Mouse (Mus musculus) cerebellum, adult 2 months (tissue): ENCODE data around the gene Svop. TPM values are rescaled to one million over a fixed set of nuclear protein-coding genes. Genes with fewer than 3 reads are reported as not detected.

Experiments
- DNase-seq, 2 experiments: peaks; one replicate each; pipeline ENCODE4 v3.0.0; 2021
- H3K27ac ChIP-seq: fragments of 200-500 bp; 2 replicates; pipeline ENCODE4 v1.5.1; 2012; ENCODE audit warnings: low read length, control low read depth, inconsistent platforms; ENCODE audit not compliant: insufficient read depth
- H3K27me3 ChIP-seq: fragments of 200-500 bp; 2 replicates; pipeline ENCODE4 v1.6.1; 2012; ENCODE audit warnings: inconsistent platforms, mild to moderate bottlenecking, low read length, moderate library complexity; ENCODE audit not compliant: control insufficient read depth, insufficient read depth
- H3K4me1 ChIP-seq: fragments of 200-500 bp; 2 replicates; pipeline ENCODE4 v1.6.1; 2011; ENCODE audit warnings: low read length; ENCODE audit not compliant: control insufficient read depth, insufficient read depth
- H3K4me3 ChIP-seq: fragments of 200-500 bp; replicated peaks from 2 replicates; pipeline ENCODE3; 2011; ENCODE audit warnings: mild to moderate bottlenecking, low read depth, low read length, control low read depth; ENCODE audit not compliant: insufficient read depth
- CTCF ChIP-seq: fragments of 200-500 bp; IDR thresholded peaks from 2 replicates; pipeline ENCODE4 v1.5.1; 2011; ENCODE audit warnings: low read depth, mild to moderate bottlenecking, control low read depth, low read length, moderate library complexity, borderline replicate concordance; ENCODE audit not compliant: insufficient read depth
- POLR2A ChIP-seq: fragments of 200-500 bp; IDR thresholded peaks from 2 replicates; pipeline ENCODE4 v1.6.1; 2011; ENCODE audit warnings: low read length, control low read depth, borderline replicate concordance; ENCODE audit not compliant: insufficient read depth
- WGBS: fragments of 180-500 bp; shearing (Covaris S2); methylation state at CpG from one replicate; pipeline ENCODE4 v1.1.7; 2018; 5-methylcytosine and 5-hydroxymethylcytosine counted together
- polyA plus RNA-seq: library from polyadenylated mRNA; depleted of rRNA; stranded (reverse); fragments of >200 nt; gene quantifications from 2 replicates; pipeline ENCODE4 v1.2.3, GENCODE M21; 2012

Svop gene
- polyA plus RNA-seq, 1 experiment, result 95.3 TPM

GRCm38 (mm10) chr5:113986182-113986961 is 105.0 kb downstream of the Svop start:
- Histone ChIP-seq H3K4me1 (peaks cover 26% of the 10 kb centered on the region), H3K27me3 (no peaks in the 10 kb centered on the region), H3K4me3 (no peak overlapping the region), H3K27ac (0 out of 2 replicates have a peak overlapping the region, but pooled peaks have one; percentile 33)
- no peak for DNase-seq
- 50% methylated on average over 9 of the region's 9 CpGs for WGBS
- no peak for TF ChIP-seq CTCF
- no peak for TF ChIP-seq POLR2A

GRCm38 (mm10) chr5:113985737-113986136 is 105.6 kb downstream of the Svop start:
- Histone ChIP-seq H3K4me1 (peaks cover 24% of the 10 kb centered on the region), H3K27ac (no peak overlapping the region), H3K27me3 (no peaks in the 10 kb centered on the region), H3K4me3 (no peak overlapping the region)
- TF ChIP-seq POLR2A (no peak), CTCF (no peak)
- 71% methylated on average over 2 of the region's 2 CpGs for WGBS
- no peak for DNase-seq

GRCm38 (mm10) chr5:113984025-113984740 is 107.2 kb downstream of the Svop start:
- H3K4me1 ChIP-seq, result peaks cover 19% of the 10 kb centered on the region
- TF ChIP-seq CTCF (no peak), POLR2A (no peak)
- H3K27me3 ChIP-seq, result no peaks in the 10 kb centered on the region
- 56% methylated on average over 13 of the region's 13 CpGs for WGBS
- no peak overlapping the region for H3K27ac ChIP-seq
- DNase-seq, result peak in 1 of 2 experiments; percentile 34
- H3K4me3 ChIP-seq, result no peak overlapping the region

- Histone ChIP-seq H3K4me3 (no peak overlapping the region), H3K4me1 (peaks cover 19% of the 10 kb centered on the region), H3K27ac (no peak overlapping the region), H3K27me3 (no peaks in the 10 kb centered on the region)
- TF ChIP-seq POLR2A, result no peak
- no peak for TF ChIP-seq CTCF
- DNase-seq, result no peak
- 61% methylated on average over 6 of the region's 6 CpGs for WGBS
These were observed 107.8 kb downstream of the Svop start for GRCm38 (mm10) chr5:113983541-113983940.

GRCm38 (mm10) chr5:113981843-113982242 is 109.5 kb downstream of the Svop start:
- peaks cover 23% of the 10 kb centered on the region for H3K4me1 ChIP-seq
- H3K27me3 ChIP-seq, result no peaks in the 10 kb centered on the region
- 83% methylated on average over 8 of the region's 8 CpGs for WGBS
- TF ChIP-seq POLR2A (no peak), CTCF (no peak)
- no peak overlapping the region for H3K27ac ChIP-seq
- H3K4me3 ChIP-seq, result no peak overlapping the region
- DNase-seq, result no peak

GRCm38 (mm10) chr5:113981171-113981570 is 110.2 kb downstream of the Svop start:
- Histone ChIP-seq H3K4me3 (no peak overlapping the region), H3K27me3 (no peaks in the 10 kb centered on the region), H3K4me1 (peaks cover 24% of the 10 kb centered on the region), H3K27ac (no peak overlapping the region)
- DNase-seq, result no peak
- 49% methylated on average over 6 of the region's 6 CpGs for WGBS
- TF ChIP-seq POLR2A, result no peak
- no peak for TF ChIP-seq CTCF

GRCm38 (mm10) chr5:113980511-113980910 is 110.9 kb downstream of the Svop start:
- Histone ChIP-seq H3K4me3 (no peak overlapping the region), H3K27ac (no peak overlapping the region), H3K4me1 (peaks cover 28% of the 10 kb centered on the region), H3K27me3 (no peaks in the 10 kb centered on the region)
- DNase-seq, result no peak
- 72% methylated on average over 1 of the region's 1 CpGs for WGBS
- TF ChIP-seq POLR2A, result no peak
- TF ChIP-seq CTCF, result no peak
